Mouse (Mus musculus) E14TG2a.4 (cell line): ENCODE data around the gene Phf20.

Experiments
- H3K27me3 ChIP-seq: 2 replicates; pipeline ENCODE4 v1.6.1; 2014; ENCODE audit warnings: low read length, control low read depth; ENCODE audit not compliant: insufficient read depth
- H3K36me3 ChIP-seq: 2 replicates; pipeline ENCODE4 v1.6.1; 2014; ENCODE audit warnings: low read length, control low read depth; ENCODE audit not compliant: insufficient read depth
- H3K4me1 ChIP-seq: replicated peaks from 2 replicates; pipeline ENCODE4 v1.6.1; 2014; ENCODE audit warnings: low read depth, low read length, control low read depth
- H3K4me3 ChIP-seq: replicated peaks from 2 replicates; pipeline ENCODE4 v1.5.1; 2014; ENCODE audit warnings: mild to moderate bottlenecking, low read length
- H3K9me3 ChIP-seq: 2 replicates; pipeline ENCODE4 v1.6.1; 2014; ENCODE audit warnings: low read length, control low read depth
- CTCF ChIP-seq: conservative IDR thresholded peaks from 2 replicates; pipeline ENCODE4 v1.5.1; 2014; ENCODE audit warnings: low read length
- NANOG ChIP-seq: IDR thresholded peaks from 2 replicates; pipeline ENCODE4 v1.6.1; 2014; ENCODE audit warnings: borderline replicate concordance, low read length, mixed read lengths
- POU5F1 ChIP-seq: IDR thresholded peaks from 2 replicates; pipeline ENCODE4 v1.6.1; 2014; ENCODE audit warnings: low read length, borderline replicate concordance

Phf20 gene

DNA sequence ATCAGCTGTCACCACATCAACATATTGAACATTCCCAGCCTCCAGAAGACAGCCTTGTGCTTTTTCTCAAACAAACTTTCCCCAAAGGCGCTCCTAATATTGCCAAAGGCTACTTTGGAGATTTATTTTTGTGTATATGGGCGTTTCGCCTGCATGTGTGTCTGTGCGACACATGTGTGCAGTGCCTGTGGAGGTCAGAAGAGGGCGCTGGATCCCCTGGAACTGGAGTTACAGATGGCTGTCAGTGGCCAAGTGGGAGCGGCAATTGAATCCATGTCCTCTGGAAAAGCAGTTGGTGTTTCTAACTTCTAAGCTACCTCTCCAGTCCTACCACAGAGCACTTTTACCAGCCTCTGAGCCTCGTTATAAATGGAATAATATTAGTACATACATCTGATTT, 155.0 kb downstream of the Phf20 start:
- TF ChIP-seq CTCF (peak; percentile 83), POU5F1 (no peak)
- H3K36me3 ChIP-seq, result no peaks in the 10 kb centered on the region
- H3K9me3 ChIP-seq, result no peaks in the 10 kb centered on the region
- peaks cover 16% of the 10 kb centered on the region for H3K27me3 ChIP-seq
- 0 out of 2 replicates have a peak, but pooled peaks cover 7% of the 10 kb centered on the region for H3K4me1 ChIP-seq
- H3K4me3 ChIP-seq, result no peak overlapping the region

DNA sequence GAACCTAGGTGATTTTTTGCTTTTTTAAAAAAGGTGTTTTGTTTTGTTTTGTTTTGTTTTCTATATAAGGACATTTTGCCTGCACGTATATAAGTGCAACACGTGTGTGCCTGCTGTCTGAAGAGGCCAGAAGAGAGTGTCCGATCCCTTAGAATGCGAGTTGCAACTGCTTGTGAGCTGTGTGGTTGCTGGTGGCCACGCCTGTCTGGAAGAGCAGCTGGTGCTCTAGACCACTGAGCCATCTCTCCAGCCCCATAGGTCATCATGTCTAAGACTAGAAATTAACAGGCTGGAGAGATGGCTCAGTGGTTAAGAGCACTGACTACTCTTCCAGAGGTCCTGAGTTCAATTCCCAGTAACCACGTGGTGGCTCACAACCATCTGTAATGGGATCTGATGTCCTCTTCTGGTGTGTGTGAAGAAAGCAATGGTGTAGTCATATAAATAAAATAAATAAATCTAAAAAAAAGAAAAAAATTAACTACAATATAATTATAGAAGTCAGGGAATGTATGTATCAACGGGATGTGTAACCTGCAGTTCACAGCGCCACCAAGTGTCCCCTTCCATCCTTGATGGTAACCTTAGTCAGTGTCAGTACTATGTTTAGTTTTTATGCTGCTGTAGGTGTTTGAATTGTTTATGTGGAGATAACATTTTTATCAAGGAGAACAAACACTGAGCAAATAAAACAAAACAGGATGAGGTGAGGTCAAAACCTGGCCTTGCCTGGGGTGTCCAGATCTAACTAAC, 156.3 kb downstream of the Phf20 start:
- Histone ChIP-seq H3K4me3 (no peak overlapping the region), H3K9me3 (no peaks in the 10 kb centered on the region), H3K4me1 (0 out of 2 replicates have a peak, but pooled peaks cover 7% of the 10 kb centered on the region), H3K36me3 (no peaks in the 10 kb centered on the region), H3K27me3 (peaks cover 16% of the 10 kb centered on the region)
- TF ChIP-seq CTCF (no peak), POU5F1 (no peak), NANOG (no peak)

DNA sequence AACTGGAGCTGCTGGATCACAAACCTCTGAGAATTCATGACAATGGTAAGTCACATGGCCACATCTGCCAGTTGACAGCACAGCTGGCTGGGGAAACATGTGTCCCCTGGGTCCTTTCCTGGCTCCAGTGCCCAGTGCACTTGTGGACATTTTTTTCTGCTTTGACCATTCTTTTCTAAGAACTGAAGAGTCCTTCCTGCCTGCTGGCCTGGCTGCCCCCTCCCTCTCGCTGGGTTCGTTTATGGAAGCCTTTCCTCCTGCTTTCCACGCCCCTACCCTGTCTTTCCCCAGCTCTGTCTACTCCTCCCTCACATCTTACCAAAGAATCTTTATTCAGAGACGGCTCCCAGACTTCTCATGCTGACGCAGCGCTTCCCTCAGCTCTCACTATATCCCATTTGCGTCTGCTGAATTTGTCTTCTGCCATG, 157.0 kb downstream of the Phf20 start:
- TF ChIP-seq NANOG, result no peak
- TF ChIP-seq POU5F1, result no peak
- TF ChIP-seq CTCF, result no peak
- Histone ChIP-seq H3K27me3 (peaks cover 16% of the 10 kb centered on the region), H3K9me3 (no peaks in the 10 kb centered on the region), H3K4me1 (0 out of 2 replicates have a peak, but pooled peaks cover 7% of the 10 kb centered on the region), H3K36me3 (no peaks in the 10 kb centered on the region), H3K4me3 (no peak overlapping the region)

DNA sequence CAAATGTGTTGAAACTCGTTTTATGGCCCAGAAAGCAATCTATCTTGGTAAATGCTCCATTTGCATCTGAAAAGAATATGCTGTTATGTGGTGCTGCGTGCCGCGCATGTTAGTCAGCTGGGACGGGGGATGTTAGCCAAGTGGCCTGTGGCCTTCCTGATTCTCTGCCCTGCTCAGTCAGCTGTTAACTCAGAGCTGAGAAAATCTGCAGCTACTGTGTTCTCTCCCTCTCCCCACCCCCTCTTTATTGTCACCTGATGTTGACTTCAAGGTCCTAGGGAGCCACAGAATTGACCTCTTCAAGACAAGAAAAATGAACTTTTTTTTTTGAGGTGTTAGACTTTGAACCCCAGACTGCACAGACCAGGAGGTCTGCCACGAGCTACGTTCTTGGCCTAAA, 159.8 kb downstream of the Phf20 start:
- TF ChIP-seq NANOG (no peak), POU5F1 (no peak), CTCF (no peak)
- Histone ChIP-seq H3K4me1 (0 out of 2 replicates have a peak, but pooled peaks cover 7% of the 10 kb centered on the region), H3K36me3 (no peaks in the 10 kb centered on the region), H3K27me3 (no peaks in the 10 kb centered on the region), H3K9me3 (no peaks in the 10 kb centered on the region), H3K4me3 (no peak overlapping the region)
